Mouse (Mus musculus) liver, embryonic 15.5 days (tissue): ENCODE results near the gene Zfp989. TPM values are rescaled to one million over a fixed set of nuclear protein-coding genes. Genes with fewer than 3 reads are reported as not detected.
"Not testable (repeated sequence)": the region's sequence is repeated elsewhere in the genome, so short reads cannot be mapped to it uniquely, and the experiment has no call there.

Experiments
- ATAC-seq: fragments of 200-750 bp; cut with Nextera tagmentation; 2 replicates; pipeline ENCODE4 v1.8.0; 2017; ENCODE audit warnings: moderate number of reproducible peaks, mild to moderate bottlenecking, moderate library complexity; ENCODE audit not compliant: insufficient read depth
- H3K27ac ChIP-seq: fragments of 300-500 bp; sonication (generic); replicated peaks from 2 replicates; pipeline ENCODE4 v1.5.1; 2015; ENCODE audit warnings: mild to moderate bottlenecking, inconsistent platforms
- H3K27me3 ChIP-seq: fragments of 300-500 bp; sonication (generic); 2 replicates; pipeline ENCODE4 v1.6.1; 2015; ENCODE audit warnings: mild to moderate bottlenecking, inconsistent platforms
- H3K36me3 ChIP-seq: fragments of 300-500 bp; sonication (generic); replicated peaks from 2 replicates; pipeline ENCODE4 v1.6.1; 2015; ENCODE audit warnings: moderate library complexity, mild to moderate bottlenecking, inconsistent platforms
- H3K4me1 ChIP-seq: fragments of 300-500 bp; sonication (generic); replicated peaks from 2 replicates; pipeline ENCODE4 v1.6.1; 2015; ENCODE audit warnings: inconsistent platforms
- H3K4me2 ChIP-seq: fragments of 300-500 bp; sonication (generic); 2 replicates; pipeline ENCODE4 v1.6.1; 2015; ENCODE audit warnings: moderate library complexity, mild to moderate bottlenecking, inconsistent platforms
- H3K4me3 ChIP-seq: fragments of 300-500 bp; sonication (generic); replicated peaks from 2 replicates; pipeline ENCODE4 v1.5.1; 2015; ENCODE audit warnings: mild to moderate bottlenecking, inconsistent platforms
- H3K9ac ChIP-seq: fragments of 300-500 bp; sonication (generic); 2 replicates; pipeline ENCODE4 v1.6.1; 2015; ENCODE audit warnings: moderate library complexity, mild to moderate bottlenecking, inconsistent platforms
- H3K9me3 ChIP-seq: fragments of 300-500 bp; sonication (generic); replicated peaks from 2 replicates; pipeline ENCODE4 v1.6.1; 2016; ENCODE audit warnings: inconsistent platforms
- WGBS: fragments of 180-500 bp; shearing (Covaris S2); methylation state at CpG from one replicate; pipeline ENCODE4 v1.1.7; 2015; ENCODE audit warnings: mixed read lengths; ENCODE audit not compliant: insufficient replicate concordance; 5-methylcytosine and 5-hydroxymethylcytosine counted together
- polyA plus RNA-seq: library from polyadenylated mRNA; unstranded; fragments of >200 nt; fragmentation: Nextera tagmentation; extraction: Ambion mirVana; gene quantifications from 2 replicates; pipeline ENCODE4 v1.2.1, GENCODE M21; 2015

Gene Zfp989
- polyA plus RNA-seq = not detected in 2 replicates

DNA sequence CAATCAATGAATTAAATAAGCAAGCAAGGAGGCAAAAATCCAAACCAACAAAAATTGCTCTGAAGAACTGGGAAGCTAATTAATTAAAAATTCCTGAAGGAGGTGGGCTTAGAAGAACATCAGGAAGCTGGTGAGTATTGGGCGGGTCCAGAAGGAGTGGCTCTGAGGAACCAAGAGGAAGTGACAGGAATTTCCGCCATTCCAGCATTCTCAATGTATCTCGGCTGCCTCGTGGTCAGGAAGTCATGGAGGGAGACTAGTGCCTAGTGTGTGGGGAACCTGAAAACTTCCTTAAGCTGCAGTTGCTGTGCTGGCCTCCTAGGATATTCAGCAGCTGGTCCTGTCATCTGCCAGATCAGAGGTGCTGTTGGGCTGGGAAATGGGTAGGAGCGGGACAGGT, at the start of gene Zfp989:
Gene Zfp989 (plus strand): TSS at position 220 of the 400 bp plus-strand sequence.
- H3K4me1 ChIP-seq, H3K9ac ChIP-seq, H3K4me3 ChIP-seq, ATAC-seq, H3K36me3 ChIP-seq, H3K27ac ChIP-seq, H3K27me3 ChIP-seq, H3K9me3 ChIP-seq, H3K4me2 ChIP-seq: not testable (repeated sequence)
- 64% methylated on average over 5 of the region's 5 CpGs for WGBS

DNA sequence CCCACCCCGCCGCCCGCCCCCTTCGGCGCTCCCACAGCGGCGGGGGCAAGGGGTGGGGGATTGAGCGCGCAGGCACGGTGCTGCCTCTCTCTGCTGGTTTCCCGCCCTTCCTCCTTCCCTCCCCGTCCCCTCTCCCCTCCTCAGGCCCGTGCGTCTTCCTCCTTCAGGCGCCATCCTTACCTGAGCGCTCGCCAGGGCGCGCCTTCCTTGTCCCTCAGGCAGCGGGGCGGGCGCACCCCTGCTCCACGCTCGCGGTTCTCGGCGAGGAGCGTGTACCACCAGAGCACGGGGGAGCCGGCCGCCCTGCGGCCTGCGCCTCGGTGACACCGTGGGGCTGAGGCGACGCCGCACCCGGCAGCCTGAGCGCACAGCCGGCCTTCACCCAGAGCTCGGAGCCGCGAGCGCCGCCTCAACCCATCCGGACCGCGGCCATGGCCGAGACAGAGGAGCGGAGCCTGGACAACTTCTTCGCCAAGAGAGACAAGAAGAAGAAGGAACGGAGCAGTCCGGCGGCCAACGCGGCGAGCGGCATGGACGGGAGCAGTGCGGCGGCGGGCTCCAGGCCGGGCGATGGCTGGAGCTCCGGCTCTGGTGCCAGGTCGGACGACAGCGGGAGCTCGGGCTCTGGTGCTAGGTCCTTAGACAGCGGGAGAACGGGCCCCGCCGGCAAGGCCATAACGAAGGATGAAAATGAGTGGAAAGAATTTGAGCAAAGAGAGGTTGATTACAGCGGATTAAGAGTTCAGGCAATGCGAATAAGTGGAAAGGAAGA, 39.3 kb upstream of the Zfp989 start:
- Histone ChIP-seq H3K9me3 (peaks cover 4% of the 10 kb centered on the region; the same call in 1 of the 2 replicates), H3K4me1 (no peaks in the 10 kb centered on the region), H3K27ac (no peak overlapping the region), H3K4me2 (peak overlapping the region; percentile 32), H3K9ac (no peak overlapping the region), H3K4me3 (no peak overlapping the region), H3K36me3 (no peaks in the 10 kb centered on the region), H3K27me3 (peaks cover 7% of the 10 kb centered on the region; the same call in 1 of the 2 replicates)
- no peak for ATAC-seq
- 8% methylated on average over 77 of the region's 77 CpGs for WGBS

DNA sequence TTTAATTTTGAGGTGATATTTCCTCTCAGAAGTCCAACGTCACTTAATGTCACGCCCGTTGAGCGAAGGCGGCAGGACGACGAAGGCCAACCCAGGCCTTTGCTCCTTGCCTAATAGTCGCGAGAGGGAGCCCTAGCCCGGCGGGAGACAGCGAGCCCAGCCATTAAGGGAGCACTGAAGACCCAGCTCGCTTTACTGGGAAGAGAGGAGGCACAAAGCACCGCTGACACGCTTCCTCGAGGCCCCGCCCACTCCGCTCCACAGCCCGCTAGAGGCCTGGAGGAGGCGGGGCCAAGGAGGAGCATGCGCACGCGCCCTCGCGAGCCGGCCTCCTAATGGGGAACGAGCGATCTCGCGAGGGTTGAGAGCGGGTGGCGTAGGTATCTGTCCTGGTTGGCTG, 30.1 kb upstream of the Zfp989 start:
- H3K27me3 ChIP-seq, ATAC-seq, H3K4me3 ChIP-seq, H3K9me3 ChIP-seq, H3K4me1 ChIP-seq, H3K27ac ChIP-seq, H3K9ac ChIP-seq, H3K4me2 ChIP-seq, H3K36me3 ChIP-seq: not testable (repeated sequence)
- 53% methylated on average over 32 of the region's 32 CpGs for WGBS

DNA sequence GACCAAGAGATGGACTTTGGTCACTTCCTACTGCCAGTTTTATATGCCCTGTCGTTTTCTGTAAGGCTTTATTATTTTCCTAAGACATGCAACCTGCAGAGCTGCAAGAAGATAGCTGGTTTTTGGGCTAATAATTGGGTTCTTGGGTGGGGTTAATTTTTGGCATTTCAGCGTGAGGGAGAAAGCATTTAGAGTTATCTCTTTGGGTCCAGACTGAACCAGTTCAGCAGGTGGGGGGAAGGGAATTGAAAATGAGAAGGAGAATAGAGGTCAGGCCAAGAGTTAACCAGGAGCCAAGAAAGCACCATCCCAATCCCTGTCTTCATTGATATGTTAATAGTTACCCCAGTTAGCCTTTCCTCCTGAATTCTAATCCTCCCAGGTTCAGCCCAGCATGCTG, 4.8 kb downstream of the Zfp989 start:
- H3K4me1 ChIP-seq, H3K9ac ChIP-seq, H3K27ac ChIP-seq, ATAC-seq, H3K9me3 ChIP-seq, H3K27me3 ChIP-seq, H3K4me2 ChIP-seq, H3K36me3 ChIP-seq, H3K4me3 ChIP-seq: not testable (repeated sequence)
- 9% methylated on average over 2 of the region's 2 CpGs for WGBS

DNA sequence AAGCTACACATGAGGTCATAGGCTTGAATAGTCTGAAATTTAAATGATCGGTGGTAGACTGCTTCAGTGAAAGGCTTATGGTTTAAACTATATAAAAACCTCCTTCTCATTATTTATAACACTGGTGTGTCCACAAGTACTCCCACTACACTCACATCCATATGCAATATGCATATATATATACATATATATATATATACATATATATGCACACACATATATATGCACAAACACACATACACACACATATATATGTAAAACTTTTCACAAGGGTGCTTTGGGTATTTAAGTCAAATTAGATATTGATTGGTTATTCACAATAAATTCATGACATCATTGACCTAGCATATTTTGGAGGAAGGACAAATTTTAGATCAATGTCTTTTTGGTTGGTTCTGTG, 46.6 kb downstream of the Zfp989 start:
- H3K4me3 ChIP-seq, H3K36me3 ChIP-seq, H3K9ac ChIP-seq, H3K27me3 ChIP-seq, ATAC-seq, H3K4me1 ChIP-seq, H3K9me3 ChIP-seq, H3K27ac ChIP-seq, H3K4me2 ChIP-seq: not testable (repeated sequence)
- no CpG with 5 or more reads among the region's 1 CpGs for WGBS

DNA sequence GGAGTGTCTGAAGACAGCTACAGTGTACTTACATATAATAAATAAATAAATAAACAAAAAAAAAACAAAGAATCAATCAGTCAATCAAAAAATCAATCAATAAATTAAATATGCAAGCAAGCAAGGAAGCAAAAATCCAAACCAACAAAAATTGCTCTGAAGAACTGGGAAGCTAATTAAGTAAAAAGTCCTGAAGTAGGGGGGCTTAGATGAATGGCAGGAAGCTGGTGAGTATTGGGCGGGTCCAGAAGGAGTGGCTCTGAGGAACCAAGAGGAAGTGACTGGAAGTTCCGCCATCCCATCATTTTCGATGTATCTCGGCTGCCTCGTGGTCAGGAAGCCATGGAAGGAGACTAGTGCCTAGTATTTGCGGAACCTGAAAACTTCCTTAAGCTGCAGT, 49.8 kb downstream of the Zfp989 start, which contains the start of gene Rex2:
Gene Rex2 (plus strand): TSS at position 301 of the 400 bp plus-strand sequence.
- not testable (repeated sequence) for H3K27me3 ChIP-seq, H3K4me2 ChIP-seq, H3K4me1 ChIP-seq, H3K9ac ChIP-seq, H3K9me3 ChIP-seq, H3K27ac ChIP-seq, ATAC-seq, H3K36me3 ChIP-seq, H3K4me3 ChIP-seq
- WGBS = no CpG with 5 or more reads among the region's 6 CpGs

DNA sequence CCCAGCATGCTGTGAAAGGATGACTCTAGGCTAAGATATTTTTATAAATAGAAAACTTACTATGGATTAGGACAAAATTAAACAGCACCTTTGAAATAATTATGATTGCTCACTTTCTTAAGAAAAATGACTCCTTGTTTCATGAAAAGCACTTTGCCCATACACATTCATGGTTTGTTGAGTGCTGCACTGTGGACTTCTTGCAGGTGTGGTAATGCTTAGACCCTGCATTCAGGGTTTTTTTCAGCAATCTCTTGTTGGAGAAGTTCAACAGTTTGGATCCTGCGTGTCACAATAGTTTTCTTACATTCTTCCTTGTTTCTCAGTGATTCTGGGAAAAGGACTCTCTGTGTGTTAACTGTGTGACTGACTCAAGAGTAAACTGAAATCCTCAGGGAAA, 54.6 kb downstream of the Zfp989 start:
- 49% methylated on average over 1 of the region's 1 CpGs for WGBS
- not testable (repeated sequence) for H3K4me3 ChIP-seq, H3K27ac ChIP-seq, H3K9me3 ChIP-seq, H3K27me3 ChIP-seq, H3K4me1 ChIP-seq, H3K36me3 ChIP-seq, H3K4me2 ChIP-seq, H3K9ac ChIP-seq, ATAC-seq

DNA sequence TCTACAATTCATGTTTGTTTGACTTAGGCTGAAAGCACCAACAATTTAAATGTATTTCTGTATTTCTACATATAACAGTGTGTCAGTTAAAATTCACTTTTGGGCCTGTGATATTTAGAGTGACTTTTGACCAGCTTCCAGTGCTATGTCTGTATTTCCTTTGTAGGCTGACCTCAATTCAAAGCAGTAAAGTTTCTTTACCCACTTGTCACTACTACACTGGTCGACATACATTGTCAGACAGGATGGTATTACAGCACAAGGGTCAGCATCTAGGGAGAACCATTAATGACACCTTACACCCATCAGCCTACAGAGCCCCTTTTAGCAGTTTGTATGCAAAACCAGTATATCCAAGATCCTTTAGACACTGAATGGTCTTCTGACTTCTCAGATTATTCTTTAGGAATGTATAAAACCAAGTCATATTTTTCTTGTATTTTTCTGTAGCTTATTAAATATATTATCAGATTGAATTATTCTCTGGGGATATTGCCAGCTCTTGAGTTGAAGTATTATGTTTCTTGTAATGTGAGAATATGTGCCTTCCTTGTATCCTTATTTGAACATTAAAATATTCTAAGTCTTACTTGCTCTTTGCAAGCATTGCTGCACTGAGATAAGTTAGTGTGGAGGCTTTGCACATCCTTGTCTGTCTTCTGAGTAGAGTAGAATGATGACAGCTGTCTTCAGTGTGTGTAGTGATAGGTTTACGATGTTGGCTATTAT, 59.7 kb downstream of the Zfp989 start:
- not testable (repeated sequence) for H3K4me3 ChIP-seq, H3K4me2 ChIP-seq, H3K36me3 ChIP-seq, H3K4me1 ChIP-seq, H3K27me3 ChIP-seq, H3K9ac ChIP-seq, H3K27ac ChIP-seq, H3K9me3 ChIP-seq
- peak; percentile 25 for ATAC-seq
- WGBS = 72% methylated on average over 1 of the region's 2 CpGs

Other genes starting within 250 kb of the Zfp989 start
- not detected in 2 replicates for gene Gm21411, start 62.4 kb upstream of the Zfp989 start, polyA plus RNA-seq
- not detected in 2 replicates for gene Rex2, start 49.9 kb downstream of the Zfp989 start, polyA plus RNA-seq
- gene Zfp991, start 160.1 kb downstream of the Zfp989 start, polyA plus RNA-seq = 2.6 and 3.3 TPM in 2 replicates